Mouse (Mus musculus) heart, embryonic 12.5 days (tissue): ENCODE data around the gene Denr. TPM values are rescaled to one million over a fixed set of nuclear protein-coding genes. Genes with fewer than 3 reads are reported as not detected.

Experiments
- ATAC-seq: fragments of 200-750 bp; cut with Nextera tagmentation; 2 replicates; pipeline ENCODE4 v1.8.0; 2017; ENCODE audit warnings: moderate TSS enrichment, moderate library complexity; ENCODE audit not compliant: insufficient number of reproducible peaks, low FRiP score
- H3K27ac ChIP-seq: fragments of 300-500 bp; sonication (generic); 2 replicates; pipeline ENCODE4 v1.5.1; 2016; ENCODE audit warnings: mild to moderate bottlenecking, moderate library complexity; ENCODE audit not compliant: poor library complexity, severe bottlenecking
- H3K27me3 ChIP-seq: fragments of 300-500 bp; sonication (generic); replicated peaks from 2 replicates; pipeline ENCODE4 v1.6.1; 2016; ENCODE audit warnings: mild to moderate bottlenecking, moderate library complexity
- H3K36me3 ChIP-seq: fragments of 300-500 bp; sonication (generic); 2 replicates; pipeline ENCODE4 v1.6.1; 2016; ENCODE audit warnings: mild to moderate bottlenecking, moderate library complexity
- H3K4me1 ChIP-seq: fragments of 300-500 bp; sonication (generic); replicated peaks from 2 replicates; pipeline ENCODE4 v1.6.1; 2016; ENCODE audit warnings: mild to moderate bottlenecking
- H3K4me2 ChIP-seq: fragments of 300-500 bp; sonication (generic); 2 replicates; pipeline ENCODE4 v1.6.1; 2016; ENCODE audit warnings: mild to moderate bottlenecking, moderate library complexity
- H3K4me3 ChIP-seq: fragments of 300-500 bp; sonication (generic); 2 replicates; pipeline ENCODE4 v1.5.1; 2016; ENCODE audit warnings: mild to moderate bottlenecking
- H3K9ac ChIP-seq: fragments of 300-500 bp; sonication (generic); 2 replicates; pipeline ENCODE4 v1.6.1; 2016; ENCODE audit warnings: mild to moderate bottlenecking, moderate library complexity
- H3K9me3 ChIP-seq: fragments of 300-500 bp; sonication (generic); replicated peaks from 2 replicates; pipeline ENCODE4 v1.6.1; 2016; ENCODE audit warnings: mild to moderate bottlenecking, moderate library complexity
- WGBS: fragments of 180-500 bp; shearing (Covaris S2); methylation state at CpG from one replicate; pipeline ENCODE4 v1.1.7; 2016; 5-methylcytosine and 5-hydroxymethylcytosine counted together
- polyA plus RNA-seq: library from polyadenylated mRNA; unstranded; fragments of >200 nt; fragmentation: Nextera tagmentation; extraction: Ambion mirVana; gene quantifications from 2 replicates; pipeline ENCODE4 v1.2.1, GENCODE M21; 2016

Gene Denr
- polyA plus RNA-seq: 109 and 120 TPM in 2 replicates

GRCm38 (mm10) chr5:123906976-123907630 lies at the start of gene Denr:
Denr (plus strand) TSS chr5:123907175.
- Histone ChIP-seq H3K27ac (peak within 1 kb of the TSS; percentile 80), H3K4me2 (peak within 1 kb of the TSS; percentile 89), H3K4me3 (peak within 1 kb of the TSS; percentile 81), H3K9ac (peak within 1 kb of the TSS; percentile 88), H3K9me3 (no peaks in the 10 kb centered on the region), H3K27me3 (no peaks in the 10 kb centered on the region), H3K4me1 (peaks cover 14% of the 10 kb centered on the region), H3K36me3 (peaks cover 37% of the 10 kb centered on the region)
- WGBS: under 1% methylated on average over 60 of the region's 61 CpGs
- peak; percentile 97 for ATAC-seq

GRCm38 (mm10) chr5:123858798-123859197 lies 48.2 kb upstream of the Denr start:
- H3K36me3 ChIP-seq: no peaks in the 10 kb centered on the region
- no peak overlapping the region for H3K9ac ChIP-seq
- H3K4me2 ChIP-seq: no peak overlapping the region
- WGBS: 69% methylated on average over 11 of the region's 11 CpGs
- no peaks in the 10 kb centered on the region for H3K27me3 ChIP-seq
- no peak for ATAC-seq
- H3K4me3 ChIP-seq: no peak overlapping the region
- H3K27ac ChIP-seq: no peak overlapping the region
- no peaks in the 10 kb centered on the region for H3K4me1 ChIP-seq
- 0 out of 2 replicates have a peak, but pooled peaks cover 2% of the 10 kb centered on the region for H3K9me3 ChIP-seq

DNA sequence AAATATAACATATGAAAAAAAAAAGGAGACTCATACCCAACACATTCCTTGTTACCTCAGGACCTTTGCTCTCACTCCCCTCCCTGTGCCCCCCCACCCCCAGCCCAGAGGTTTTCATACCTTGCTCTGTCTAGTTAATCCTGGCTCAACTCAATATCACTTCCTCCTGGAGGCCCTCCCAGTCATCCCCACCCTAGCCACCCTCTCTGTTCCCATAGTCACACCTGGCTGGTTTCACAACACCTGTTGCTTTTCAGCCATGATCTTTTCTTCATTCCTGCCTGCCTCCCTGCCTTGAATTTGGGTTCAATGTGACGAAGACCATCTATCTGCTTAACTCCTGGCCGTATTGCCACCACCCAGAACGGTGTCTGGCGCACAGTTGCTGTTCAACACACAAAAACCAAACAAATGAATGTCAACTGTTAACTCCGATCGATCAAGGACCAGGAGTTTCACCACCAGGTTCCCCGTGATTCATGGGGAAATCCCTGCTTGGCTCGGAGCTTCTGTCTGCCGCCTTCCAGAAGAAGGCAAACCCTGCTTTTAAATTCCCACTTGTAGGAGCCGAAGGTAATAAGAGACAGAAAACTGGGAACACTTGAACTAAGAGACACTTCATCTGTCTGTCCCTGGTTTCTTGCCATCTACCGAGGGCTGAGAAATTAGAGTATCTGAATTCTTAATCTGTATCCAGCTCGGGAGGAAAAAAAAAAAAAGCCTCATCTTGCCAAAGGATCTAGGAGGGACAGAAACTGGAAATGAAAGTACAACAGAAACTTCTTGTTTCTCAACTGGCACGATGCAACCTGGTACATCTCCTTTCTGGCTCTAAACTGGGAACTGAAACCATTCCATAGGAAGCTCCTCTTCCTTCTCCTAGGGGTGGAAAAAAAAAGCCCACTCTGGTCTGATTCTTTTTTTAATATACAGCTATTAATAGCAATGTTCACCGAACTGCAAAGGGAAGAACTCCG lies 44.3 kb upstream of the Denr start:
- Histone ChIP-seq H3K4me1 (no peaks in the 10 kb centered on the region), H3K27ac (no peak overlapping the region), H3K9ac (no peak overlapping the region), H3K9me3 (no peaks in the 10 kb centered on the region), H3K4me3 (no peak overlapping the region), H3K4me2 (no peak overlapping the region), H3K27me3 (no peaks in the 10 kb centered on the region), H3K36me3 (no peaks in the 10 kb centered on the region)
- no peak for ATAC-seq
- WGBS: 79% methylated on average over 15 of the region's 15 CpGs

- Histone ChIP-seq H3K4me1 (no peaks in the 10 kb centered on the region), H3K4me3 (no peak overlapping the region), H3K4me2 (no peak overlapping the region), H3K9me3 (no peaks in the 10 kb centered on the region), H3K27ac (no peak overlapping the region), H3K36me3 (no peaks in the 10 kb centered on the region), H3K9ac (no peak overlapping the region), H3K27me3 (no peaks in the 10 kb centered on the region)
- WGBS: 82% methylated on average over 14 of the region's 14 CpGs
- no peak for ATAC-seq
Measured at GRCm38 (mm10) chr5:123863934-123864333, 43.0 kb upstream of the Denr start.

- no peaks in the 10 kb centered on the region for H3K9me3 ChIP-seq
- no peaks in the 10 kb centered on the region for H3K27me3 ChIP-seq
- no peak within 1 kb of the TSS for H3K4me2 ChIP-seq
- H3K4me1 ChIP-seq: no peaks in the 10 kb centered on the region
- H3K9ac ChIP-seq: no peak within 1 kb of the TSS
- ATAC-seq: no peak
- H3K4me3 ChIP-seq: no peak within 1 kb of the TSS
- H3K27ac ChIP-seq: no peak within 1 kb of the TSS
- H3K36me3 ChIP-seq: no peaks in the 10 kb centered on the region
- 76% methylated on average over 12 of the region's 12 CpGs for WGBS
Measured at GRCm38 (mm10) chr5:123865365-123865764, 41.6 kb upstream of the Denr start, which contains the start of gene Hcar2. Hcar2 (minus strand) TSS chr5:123865499.

DNA sequence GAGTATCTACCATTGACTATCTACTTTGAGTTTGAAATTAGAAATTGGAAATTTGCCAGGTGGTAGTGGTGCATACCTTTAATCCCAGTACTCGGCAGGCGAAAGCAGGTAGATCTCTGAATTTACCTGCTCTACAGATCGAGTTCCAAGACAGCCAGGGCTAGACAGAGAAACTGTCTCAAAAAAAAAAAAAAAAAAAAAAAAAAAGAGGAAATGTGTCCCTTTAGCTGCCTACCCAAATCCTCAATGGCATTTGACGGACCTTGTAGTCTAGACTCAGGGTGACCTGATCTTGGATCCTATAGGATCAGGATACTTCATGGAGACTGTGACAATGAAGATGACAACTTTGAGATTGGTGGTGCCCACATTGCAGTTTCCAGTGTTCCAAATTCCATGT lies 40.5 kb upstream of the Denr start:
- no peaks in the 10 kb centered on the region for H3K9me3 ChIP-seq
- no peak overlapping the region for H3K4me2 ChIP-seq
- WGBS: 81% methylated on average over 4 of the region's 4 CpGs
- H3K27me3 ChIP-seq: no peaks in the 10 kb centered on the region
- H3K27ac ChIP-seq: no peak overlapping the region
- no peaks in the 10 kb centered on the region for H3K4me1 ChIP-seq
- H3K9ac ChIP-seq: no peak overlapping the region
- H3K36me3 ChIP-seq: no peaks in the 10 kb centered on the region
- ATAC-seq: no peak
- H3K4me3 ChIP-seq: no peak overlapping the region

DNA sequence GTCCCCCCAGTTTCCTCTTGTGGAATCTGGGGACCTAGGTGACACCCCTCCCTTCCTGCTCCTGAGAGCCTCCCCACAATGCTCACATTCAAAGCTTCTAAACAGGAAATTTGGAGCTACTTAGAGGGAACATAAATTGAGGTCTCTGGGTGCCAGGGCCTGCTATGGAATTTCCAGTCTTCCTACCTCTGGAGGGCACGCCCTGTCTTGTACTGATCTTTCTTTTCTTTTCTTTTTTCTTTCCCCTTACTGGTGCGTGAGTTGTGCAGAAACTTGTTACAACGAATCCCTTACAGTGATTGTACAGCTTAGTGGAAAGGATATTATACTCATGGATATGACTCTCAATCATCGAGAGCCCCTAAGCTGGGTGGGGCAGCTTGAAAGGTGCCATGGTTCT lies 37.4 kb upstream of the Denr start:
- H3K27me3 ChIP-seq: no peaks in the 10 kb centered on the region
- H3K4me1 ChIP-seq: no peaks in the 10 kb centered on the region
- H3K4me3 ChIP-seq: no peak overlapping the region
- H3K9me3 ChIP-seq: no peaks in the 10 kb centered on the region
- no peak overlapping the region for H3K27ac ChIP-seq
- H3K4me2 ChIP-seq: no peak overlapping the region
- 78% methylated on average over 4 of the region's 4 CpGs for WGBS
- no peaks in the 10 kb centered on the region for H3K36me3 ChIP-seq
- no peak for ATAC-seq
- no peak overlapping the region for H3K9ac ChIP-seq

DNA sequence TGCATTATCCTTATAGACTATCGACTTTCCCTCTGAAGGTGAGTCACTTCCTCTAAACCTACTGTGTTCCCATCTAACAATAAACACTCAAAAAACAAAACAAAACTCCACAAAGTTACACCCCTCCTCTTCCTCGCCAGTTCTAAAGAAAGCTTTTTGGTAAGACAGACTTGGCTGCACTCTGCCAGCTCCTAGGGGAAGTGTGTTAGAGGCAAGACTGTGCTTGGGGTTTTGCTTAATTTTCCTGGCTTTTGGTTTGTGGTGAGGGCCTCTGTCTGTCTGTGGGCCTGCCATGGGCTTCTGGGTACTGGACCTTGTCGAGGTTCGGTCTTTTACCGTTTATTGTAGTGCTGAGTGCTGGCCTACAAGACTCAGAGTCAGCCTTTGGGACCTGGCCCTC lies 32.8 kb upstream of the Denr start:
- Histone ChIP-seq H3K9ac (no peak overlapping the region), H3K9me3 (no peaks in the 10 kb centered on the region), H3K4me3 (no peak overlapping the region), H3K4me1 (no peaks in the 10 kb centered on the region), H3K4me2 (no peak overlapping the region), H3K36me3 (no peaks in the 10 kb centered on the region), H3K27me3 (peaks cover 5% of the 10 kb centered on the region; the same call in 1 of the 2 replicates), H3K27ac (no peak overlapping the region)
- ATAC-seq: no peak
- WGBS: 79% methylated on average over 5 of the region's 5 CpGs

DNA sequence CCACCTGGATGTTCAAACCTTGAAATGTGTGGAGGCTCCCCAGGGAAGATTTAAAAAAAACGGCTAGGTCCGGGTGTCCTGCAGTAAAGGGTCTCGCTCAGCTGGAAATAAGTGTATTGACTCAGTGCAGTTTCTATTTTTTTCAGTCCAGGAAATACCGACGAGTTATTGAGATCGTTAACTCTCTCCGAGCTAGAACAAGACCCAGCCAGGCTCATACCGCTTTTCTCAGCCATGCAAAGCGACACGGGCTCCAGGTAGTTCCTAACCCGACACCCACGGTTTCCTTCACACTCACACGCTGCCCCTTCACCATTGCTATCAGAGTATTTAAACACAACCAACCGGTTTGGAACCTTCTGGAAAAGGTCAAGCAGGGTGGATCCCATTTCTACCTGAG lies 28.9 kb upstream of the Denr start:
- no peak overlapping the region for H3K4me2 ChIP-seq
- no peak overlapping the region for H3K9ac ChIP-seq
- no peak for ATAC-seq
- 61% methylated on average over 14 of the region's 14 CpGs for WGBS
- H3K36me3 ChIP-seq: no peaks in the 10 kb centered on the region
- H3K4me1 ChIP-seq: peaks cover 9% of the 10 kb centered on the region
- no peak overlapping the region for H3K27ac ChIP-seq
- no peak overlapping the region for H3K4me3 ChIP-seq
- H3K9me3 ChIP-seq: no peaks in the 10 kb centered on the region
- peaks cover 8% of the 10 kb centered on the region; the same call in 1 of the 2 replicates for H3K27me3 ChIP-seq

DNA sequence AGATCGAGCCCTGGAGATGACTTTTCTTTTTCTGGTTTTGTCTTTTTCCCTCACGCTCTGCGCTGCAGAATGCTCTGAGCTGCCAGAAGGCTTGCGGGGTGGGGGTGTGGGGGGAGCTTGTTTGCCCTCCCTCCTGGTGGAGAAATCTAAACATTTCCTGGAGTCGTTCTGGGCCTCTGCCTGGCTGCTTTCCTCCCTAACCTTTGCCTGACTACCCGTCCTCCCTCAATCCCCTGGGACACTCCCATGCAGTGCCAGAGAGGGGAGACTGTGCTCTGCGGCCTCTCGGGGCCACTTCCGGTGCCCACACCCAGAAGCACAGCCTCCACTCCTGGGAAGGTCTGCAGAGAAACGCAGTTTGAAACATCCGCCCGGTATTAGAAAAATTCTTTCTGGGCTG lies 27.0 kb upstream of the Denr start, which contains the start of gene Hcar1:
Hcar1 (minus strand) TSS at position 93 of the 400 bp plus-strand sequence.
- H3K27ac ChIP-seq: no peak within 1 kb of the TSS
- no peaks in the 10 kb centered on the region for H3K36me3 ChIP-seq

GRCm38 (mm10) chr5:123880778-123881177 lies 26.2 kb upstream of the Denr start:
- WGBS: 73% methylated on average over 14 of the region's 14 CpGs
- Histone ChIP-seq H3K36me3 (no peaks in the 10 kb centered on the region), H3K4me1 (peaks cover 9% of the 10 kb centered on the region), H3K9me3 (no peaks in the 10 kb centered on the region), H3K4me2 (no peak overlapping the region), H3K9ac (no peak overlapping the region), H3K27ac (no peak overlapping the region), H3K4me3 (no peak overlapping the region), H3K27me3 (peaks cover 8% of the 10 kb centered on the region; the same call in 1 of the 2 replicates)
- no peak for ATAC-seq

More for the DNA sequence above, 27.0 kb upstream of the Denr start, which contains the start of gene Hcar1:
- peak; percentile 25; the same call in 1 of the 2 replicates for ATAC-seq
- 55% methylated on average over 12 of the region's 12 CpGs for WGBS
- Histone ChIP-seq H3K4me2 (peak within 1 kb of the TSS; percentile 35; the same call in 1 of the 2 replicates), H3K4me1 (peaks cover 9% of the 10 kb centered on the region), H3K9me3 (no peaks in the 10 kb centered on the region), H3K27me3 (peaks cover 8% of the 10 kb centered on the region; the same call in 1 of the 2 replicates), H3K9ac (no peak within 1 kb of the TSS), H3K4me3 (no peak within 1 kb of the TSS)
